Mouse (Mus musculus) heart, postnatal 4 days (tissue): ENCODE data around the gene C2. TPM values are rescaled to one million over a fixed set of nuclear protein-coding genes. Genes with fewer than 3 reads are reported as not detected.

Source experiments
- DNase-seq: peaks from one replicate; pipeline ENCODE4 v3.0.0; 2021
- total RNA-seq, 2 experiments: library from RNA; stranded (reverse); gene quantifications; 2 replicates each; pipeline ENCODE4 v1.2.3; 2021

C2 gene
- total RNA-seq, result 1 to 10 TPM; 3.0 to 3.7 TPM

DNA sequence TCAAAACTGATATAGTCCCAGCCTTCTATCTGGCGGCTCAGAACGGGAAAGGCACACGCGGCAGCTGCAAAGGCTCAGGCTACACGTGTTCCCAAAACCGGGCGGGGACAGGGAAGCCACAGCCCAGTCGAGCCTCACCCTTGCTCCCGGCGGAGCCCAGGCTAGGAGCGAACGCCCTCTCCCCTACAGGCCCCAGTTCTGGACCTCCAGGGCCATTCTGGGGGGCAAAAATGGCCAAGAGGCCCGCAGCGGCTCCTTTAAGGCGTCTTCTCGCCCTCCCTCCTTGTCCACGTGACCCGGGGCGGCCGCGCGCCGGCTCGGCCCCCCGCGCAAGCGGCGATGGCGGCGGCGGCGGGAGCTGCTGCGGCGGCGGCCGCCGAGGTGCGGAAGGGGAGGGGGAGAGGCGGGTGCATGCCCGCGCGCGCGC is at the start of gene C2, which contains the start of gene Ehmt2:
Gene C2, minus strand, starts transcription at position 106 of the 427 bp plus-strand sequence.
Gene Ehmt2, plus strand, starts transcription at position 310 of the 427 bp plus-strand sequence.
- DNase-seq, result peak; percentile 82

GRCm38 (mm10) chr17:34947606-34948005 is 49.5 kb upstream of the C2 start:
- peak; percentile 45 for DNase-seq

DNA sequence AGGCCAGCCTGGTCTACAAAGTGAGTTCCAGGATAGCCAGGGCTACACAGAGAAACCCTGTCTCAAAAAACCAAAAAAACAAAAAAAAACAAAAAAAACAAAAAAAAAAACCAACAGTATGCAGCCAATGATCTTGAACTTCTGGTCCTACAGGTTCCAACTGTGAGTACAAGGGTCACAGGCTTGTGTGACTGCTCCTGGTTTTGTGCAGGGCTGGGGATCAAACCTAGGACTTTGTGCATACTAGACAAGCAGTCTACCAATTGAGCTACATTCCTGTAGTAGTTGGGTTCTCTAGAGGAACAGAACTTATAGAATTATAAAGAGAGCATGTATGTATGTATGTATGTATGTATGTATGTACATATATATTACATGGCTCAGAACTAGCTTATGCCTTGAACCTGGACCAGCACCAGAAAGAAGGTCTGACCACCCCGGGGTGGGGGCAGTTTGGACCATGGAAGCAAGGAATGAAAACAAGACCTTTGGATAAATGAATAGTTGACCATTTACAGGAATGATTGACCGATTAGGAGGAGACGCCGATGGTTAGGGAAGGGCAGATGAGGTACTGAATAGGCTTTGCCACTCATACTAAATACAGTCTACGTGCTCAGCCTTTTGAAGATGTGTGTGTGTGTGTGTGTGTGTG is 48.5 kb upstream of the C2 start:
- no peak for DNase-seq

- no peak for DNase-seq
These were observed 46.3 kb upstream of the C2 start for GRCm38 (mm10) chr17:34944362-34944761.

DNA sequence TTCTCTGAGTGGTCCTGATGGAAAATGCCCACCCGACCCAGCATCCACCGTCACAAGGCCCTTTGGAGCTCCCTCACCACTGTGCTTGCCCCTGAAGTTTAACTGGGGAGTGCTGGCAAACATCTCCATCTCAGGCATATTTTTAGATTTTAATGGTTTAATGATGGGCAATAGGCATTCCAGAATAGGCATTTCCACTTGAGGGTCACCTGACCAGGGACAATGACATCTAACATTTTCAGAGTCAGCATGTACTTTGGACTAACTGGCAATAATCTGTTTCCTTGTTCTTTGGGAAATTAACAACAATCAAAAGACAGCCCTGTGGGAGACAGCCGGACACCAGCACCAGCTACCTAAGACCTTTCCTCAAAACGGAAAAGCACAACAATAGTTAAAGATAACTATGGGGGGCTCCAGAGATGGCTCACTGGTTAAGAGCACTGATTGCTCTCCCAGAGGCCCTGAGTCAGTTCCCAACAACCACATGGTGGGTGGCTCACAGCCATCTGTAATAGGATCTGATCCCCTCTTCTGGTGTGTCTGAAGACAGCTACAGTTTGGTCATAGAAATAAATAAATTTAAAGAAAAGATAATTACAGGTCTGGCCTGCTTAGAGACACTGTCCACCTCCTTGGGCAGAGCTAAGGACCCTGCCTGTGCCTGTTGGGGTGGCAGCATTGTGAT is 45.2 kb upstream of the C2 start:
- no peak for DNase-seq

- DNase-seq, result peak; percentile 41
These were observed 43.4 kb upstream of the C2 start for GRCm38 (mm10) chr17:34941344-34942041.

- DNase-seq, result no peak
These were observed 40.0 kb upstream of the C2 start for GRCm38 (mm10) chr17:34937960-34938505.

- DNase-seq, result peak; percentile 34
These were observed 36.8 kb upstream of the C2 start for GRCm38 (mm10) chr17:34934830-34935229.

- DNase-seq, result no peak
These were observed 36.0 kb upstream of the C2 start for GRCm38 (mm10) chr17:34934031-34934430.

GRCm38 (mm10) chr17:34932287-34932686 is 34.2 kb upstream of the C2 start:
- DNase-seq, result no peak

DNA sequence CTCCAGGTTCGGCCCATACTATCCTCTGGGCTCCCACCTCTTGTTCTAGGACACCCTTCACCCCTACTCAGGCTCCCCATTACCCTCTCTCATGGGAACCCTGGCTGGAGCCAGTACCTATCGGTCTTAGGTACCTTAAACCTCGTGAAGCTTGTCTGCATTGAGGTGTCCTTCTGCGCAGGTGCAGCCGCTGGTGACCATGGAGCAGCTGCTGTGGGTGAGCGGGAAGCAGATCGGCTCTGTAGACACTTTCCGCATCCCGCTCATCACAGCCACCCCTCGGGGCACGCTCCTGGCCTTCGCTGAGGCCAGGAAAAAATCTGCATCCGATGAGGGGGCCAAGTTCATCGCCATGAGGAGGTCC is 33.7 kb upstream of the C2 start:
- DNase-seq, result peak; percentile 17

- DNase-seq, result peak; percentile 99
These were observed 33.1 kb upstream of the C2 start, which contains the start of gene Neu1 for GRCm38 (mm10) chr17:34931061-34931734. Gene Neu1, plus strand, starts transcription at chr17:34931253.

DNA sequence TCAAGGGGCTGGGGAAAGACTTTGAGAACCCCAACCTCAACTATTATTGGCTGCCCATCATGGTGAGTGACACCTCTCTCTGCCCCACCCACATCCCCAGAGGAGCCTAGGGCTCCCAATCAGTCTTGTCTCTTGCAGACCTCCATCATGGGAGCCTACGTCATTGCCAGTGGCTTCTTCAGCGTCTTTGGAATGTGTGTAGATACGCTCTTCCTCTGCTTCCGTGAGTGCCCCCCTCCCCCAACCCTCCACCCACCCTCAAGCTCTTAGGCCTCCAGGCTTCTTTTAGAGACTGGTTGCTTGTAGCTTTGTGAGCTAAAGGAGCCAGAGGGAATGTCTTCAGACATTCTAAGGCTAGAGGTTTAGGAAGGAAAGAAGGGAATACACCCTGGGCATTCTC is 30.8 kb upstream of the C2 start:
- no peak for DNase-seq

DNA sequence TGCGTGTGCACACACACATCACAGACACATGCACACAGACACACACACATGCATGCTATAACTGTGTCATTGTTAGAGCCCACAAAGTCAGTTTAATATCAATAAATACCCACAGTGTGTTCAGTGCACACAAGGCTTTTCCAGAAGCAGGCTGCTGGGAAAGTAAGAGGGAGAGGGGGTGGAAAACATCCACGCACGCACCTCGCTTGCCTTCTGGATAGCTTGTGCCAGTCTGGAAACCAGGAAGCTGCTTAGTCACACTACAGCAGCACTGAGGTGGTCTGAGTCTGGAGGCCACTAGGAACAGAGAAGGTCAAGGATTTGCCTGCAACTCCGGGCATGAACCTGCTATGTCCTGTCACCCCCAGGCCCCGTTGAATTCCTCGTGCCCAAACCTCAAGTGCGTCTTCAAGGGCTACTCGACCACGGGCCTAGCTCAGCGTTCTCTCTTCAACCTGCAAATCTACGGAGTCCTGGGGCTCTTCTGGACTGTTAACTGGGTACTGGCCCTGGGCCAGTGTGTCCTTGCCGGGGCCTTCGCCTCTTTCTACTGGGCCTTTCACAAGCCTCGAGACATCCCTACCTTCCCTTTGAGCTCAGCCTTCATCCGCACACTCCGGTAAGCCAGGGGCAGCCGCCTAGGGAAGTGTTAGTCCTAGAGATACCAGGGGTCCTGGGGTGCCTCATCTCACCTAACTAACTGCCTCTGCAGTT is 29.4 kb upstream of the C2 start:
- no peak for DNase-seq

GRCm38 (mm10) chr17:34924258-34924657 is 26.2 kb upstream of the C2 start:
- no peak for DNase-seq

DNA sequence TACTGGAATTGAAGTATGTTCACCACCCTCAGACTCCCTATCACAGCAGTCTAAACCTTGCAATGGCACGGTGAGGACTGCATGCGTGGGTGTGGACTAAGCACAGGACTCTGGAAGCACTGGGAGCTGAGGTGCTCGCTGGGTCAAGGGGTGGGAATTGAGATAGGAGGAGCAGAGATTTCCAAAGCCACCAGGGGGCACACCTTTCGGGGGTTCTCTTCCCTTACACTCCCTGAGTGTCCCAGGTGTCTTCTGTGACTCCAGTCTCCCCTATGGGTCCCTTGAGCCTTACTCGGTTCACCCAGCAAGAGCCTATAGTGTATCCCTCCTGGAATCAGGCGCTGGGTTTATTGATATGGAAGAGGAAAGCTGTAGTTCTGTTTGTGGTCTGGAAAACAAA is 24.9 kb upstream of the C2 start:
- DNase-seq, result no peak

GRCm38 (mm10) chr17:34917188-34917587 is 19.1 kb upstream of the C2 start:
- DNase-seq, result no peak

GRCm38 (mm10) chr17:34916316-34916715 is 18.3 kb upstream of the C2 start:
- no peak for DNase-seq

DNA sequence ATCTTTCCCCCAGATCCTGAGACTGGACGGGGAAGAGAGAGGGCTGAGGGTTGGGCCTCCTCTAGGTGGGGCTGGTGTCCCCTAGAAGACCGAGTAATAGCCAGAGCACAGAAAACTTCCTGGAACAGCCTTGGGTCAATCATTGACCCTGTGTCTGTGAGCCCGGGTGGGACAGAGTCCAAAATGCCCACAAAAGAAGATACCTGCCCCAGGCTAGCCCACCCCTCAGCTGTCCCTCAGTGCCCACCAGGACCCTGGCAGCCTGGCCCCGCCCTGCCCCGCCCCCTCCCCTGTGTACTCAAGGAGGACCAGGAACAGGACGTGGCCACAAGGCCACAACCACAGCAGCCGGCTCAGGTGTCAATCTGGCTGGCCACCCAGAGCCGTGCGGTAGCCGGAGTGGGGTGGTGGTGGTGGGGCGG is 17.4 kb upstream of the C2 start:
- peak; percentile 46 for DNase-seq

DNA sequence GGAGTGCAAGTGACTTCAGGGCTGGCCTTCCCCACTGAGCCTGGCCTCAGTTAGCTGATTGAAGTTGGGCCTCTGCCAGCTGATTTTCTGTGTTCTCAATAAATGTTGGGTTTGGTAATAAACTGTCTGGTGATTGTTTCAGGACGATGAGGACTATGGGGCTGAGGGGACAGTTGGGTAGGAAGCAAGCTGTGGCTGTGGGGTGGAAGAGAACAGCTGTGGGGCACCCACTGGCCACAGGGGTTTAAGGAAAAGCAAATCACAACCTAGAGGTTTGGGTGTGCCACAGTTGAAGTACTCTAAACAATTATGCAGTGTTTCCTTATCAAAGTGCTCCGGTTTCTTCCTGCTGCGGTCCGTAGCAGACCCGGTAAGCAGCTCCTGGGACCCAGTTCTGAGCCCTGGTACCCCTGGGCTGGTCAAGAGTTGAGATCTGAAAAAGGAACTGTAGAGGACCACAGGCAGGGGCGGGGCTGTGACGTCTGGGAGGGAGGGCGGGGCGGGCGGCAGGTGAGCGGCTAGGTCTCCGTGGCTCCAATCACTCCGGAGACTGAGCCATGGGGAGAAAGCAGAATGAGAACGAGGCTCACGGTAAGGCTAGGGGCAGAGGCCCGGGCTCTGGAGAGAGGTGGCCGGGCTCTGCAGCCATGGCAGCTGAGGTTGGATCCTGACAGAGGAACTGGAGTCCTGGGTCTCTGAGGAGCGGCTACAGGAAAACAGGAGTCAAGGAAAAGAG is 16.0 kb upstream of the C2 start, which contains the start of gene Slc44a4:
Gene Slc44a4, plus strand, starts transcription at position 537 of the 736 bp plus-strand sequence.
- no peak for DNase-seq

DNA sequence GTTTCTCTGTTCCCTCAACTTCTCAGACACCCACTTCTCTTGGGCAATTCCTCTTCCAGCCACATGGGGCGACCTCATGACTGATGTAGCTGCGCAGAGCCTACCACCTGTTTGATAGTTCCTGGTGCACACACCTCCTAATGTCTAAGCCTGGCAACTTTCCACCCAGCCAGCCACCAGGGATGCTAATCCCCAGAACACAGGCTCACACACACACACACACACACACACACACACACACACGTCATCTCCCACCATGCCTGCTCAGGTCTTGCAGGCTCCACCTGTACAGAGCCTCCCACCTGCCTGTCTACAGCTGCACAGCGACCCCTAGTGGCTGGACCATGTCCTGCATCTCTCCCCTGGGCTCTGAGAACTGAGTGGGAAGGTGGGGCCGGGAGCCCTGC is 13.9 kb upstream of the C2 start:
- DNase-seq, result peak; percentile 87
